Mouse (Mus musculus) frontal cortex, postnatal 14 days (tissue): ENCODE measurements around the gene Hcfc1r1.

Experiments
- DNase-seq, 2 experiments: peaks; one replicate each; pipeline ENCODE4 v3.0.0; 2022; ENCODE audit warnings: low spot score in 2 of 2

Gene Hcfc1r1

GRCm38 (mm10) chr17:23719455-23719854 lies 46.1 kb downstream of the Hcfc1r1 start:
- no peak for DNase-seq

- DNase-seq: no peak
These were observed 48.5 kb downstream of the Hcfc1r1 start for GRCm38 (mm10) chr17:23721886-23722285.

GRCm38 (mm10) chr17:23722376-23723125 lies 49.2 kb downstream of the Hcfc1r1 start, which contains the start of gene 1520401A03Rik:
TSS of gene 1520401A03Rik (minus strand) at chr17:23722783.
- DNase-seq: no peak
